Mouse (Mus musculus) G1E (cell line): ENCODE measurements around the gene Pdcd1lg2.

Source experiments
- CTCF ChIP-seq: IDR thresholded peaks from 2 replicates; pipeline ENCODE4 v1.5.1; 2012; ENCODE audit warnings: low read depth, low read length, inconsistent platforms, mixed read lengths
- GATA1 ChIP-seq: IDR thresholded peaks from 2 replicates; pipeline ENCODE4 v1.6.1; 2012; ENCODE audit warnings: borderline replicate concordance, low read length, inconsistent platforms, mixed read lengths
- POLR2AphosphoS5 ChIP-seq: IDR thresholded peaks from 2 replicates; pipeline ENCODE4 v1.6.1; 2012; ENCODE audit warnings: low read depth, low read length, inconsistent platforms; ENCODE audit not compliant: insufficient replicate concordance

DNA sequence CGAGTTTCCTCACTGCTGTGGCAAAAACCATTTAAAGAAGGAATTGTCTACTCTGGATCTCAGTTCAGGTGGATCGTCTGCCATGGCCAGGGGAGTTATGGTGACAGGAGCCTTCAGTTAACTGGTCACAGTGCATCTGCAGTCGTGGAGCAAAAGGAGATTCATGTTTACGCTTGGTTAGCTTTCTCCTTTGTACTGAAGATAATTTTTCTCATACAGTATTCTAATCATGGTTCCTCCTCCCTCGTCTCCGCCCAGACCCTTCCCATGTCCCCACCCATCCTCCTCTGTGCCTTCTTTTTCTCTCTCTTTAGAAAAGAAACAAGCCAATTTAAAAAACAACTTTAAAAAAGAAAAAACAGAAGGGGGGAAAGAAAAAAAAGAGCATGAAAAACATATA is 70.9 kb downstream of the Pdcd1lg2 start:
- TF ChIP-seq CTCF (no peak), GATA1 (no peak), POLR2AphosphoS5 (no peak)
